ENCODE assay signal across 26 mouse cellular contexts in the genomic region with DNA sequence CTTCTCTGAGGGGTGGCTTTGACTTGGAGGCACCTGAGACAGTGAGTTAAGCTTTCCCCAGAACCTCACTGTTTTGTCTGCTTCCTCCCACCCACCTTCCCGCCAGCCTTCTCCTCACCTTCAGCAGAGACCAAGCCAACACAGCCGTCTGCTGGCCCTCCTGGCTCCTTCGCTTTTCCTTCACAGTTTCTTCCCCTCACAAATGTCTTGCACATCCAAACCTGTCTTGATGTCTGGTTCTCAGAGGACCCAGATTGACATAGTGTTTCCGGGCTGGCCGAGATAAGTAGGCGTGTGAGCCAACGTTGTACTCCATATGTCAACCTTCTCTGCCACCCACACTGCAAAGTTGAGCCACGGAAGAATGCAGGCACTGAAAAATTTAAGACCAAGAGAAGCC. TPM values are rescaled to one million over a fixed set of nuclear protein-coding genes. Genes with fewer than 3 reads are reported as not detected.
A peak's percentile ranks its signal among the peaks of the same experiment; 100 is the strongest.
DNase-seq lines count a peak whose midpoint lies in the region; TF ChIP-seq lines count a peak whose summit lies in the region.
"Had no signal": no experiment of that assay in that cellular context is flagged by ENCODE, and none has a peak within 500 bp of the region (broad histone marks: within the 10 kb centered on the region; RNA-seq: fewer than 3 reads in every experiment).

No protein-coding gene starts in this region.

- H3K27ac ChIP-seq in layer of hippocampus, adult 2 months = peak overlapping the region; percentile 36; the same call in 1 of the 2 replicates
- H3K27ac ChIP-seq: heart, embryonic 15.5 days; hindbrain, embryonic 15.5 days; limb, embryonic 15.5 days; liver, embryonic 14.5 days; midbrain, embryonic 12.5 days; stomach, embryonic 15.5 days had no signal

- DNase-seq in layer of hippocampus, adult 2 months (ENCODE audit: low spot score in 2 of 2) = peak in 1 of 2 experiments; percentile 48
- DNase-seq in layer of hippocampus, postnatal 10 days (ENCODE audit: low spot score in 2 of 2) = no peak
- peak; percentile 38 to 76 for DNase-seq in frontal cortex, adult 2 months (ENCODE audit: extremely low spot score in 1 of 2, low spot score in 1 of 2)
- peak; percentile 46 to 54 for DNase-seq in layer of hippocampus, adult 8-10 months (ENCODE audit: low spot score in 2 of 2)
- peak; percentile 48 for DNase-seq in right cerebral cortex, postnatal 25 days
- DNase-seq in gastrocnemius, postnatal 25 days = no peak
- no peak for DNase-seq in kidney, adult 18-20 months
- DNase-seq: adrenal gland, adult 8-10 months; cerebellum, adult 2 months; cerebellum, postnatal 25 days; embryo, embryonic 11 days; heart, postnatal 4 days; kidney, adult 8-10 months; kidney, postnatal 36 days; lung, embryonic 14.5 days; thymus, adult 18-20 months; thymus, postnatal 36 days had no signal

- no peak overlapping the region for H3K4me3 ChIP-seq in layer of hippocampus, adult 2 months
- H3K4me3 ChIP-seq: heart, embryonic 15.5 days; hindbrain, embryonic 15.5 days; limb, embryonic 15.5 days; midbrain, embryonic 12.5 days; stomach, embryonic 15.5 days had no signal

- TF ChIP-seq CTCF in layer of hippocampus, adult 2 months (conservative IDR thresholded peaks at IDR 0.05) = no peak

RNA-seq across cellular contexts. Expression of gene Opcml, which starts 19.2 kb away (rescaled TPM):
- total RNA-seq in layer of hippocampus, adult 2 months (2021) = 100 to 1,000 TPM; 252 to 259 TPM
- total RNA-seq in layer of hippocampus, postnatal 10 days (2021) = 100 to 1,000 TPM; 363 to 385 TPM
- 79.1 and 94.7 TPM in 2 replicates for polyA plus RNA-seq in frontal cortex, adult 2 months (2012; rRNA removed)
- 100 to 1,000 TPM; 229 to 268 (median 247) TPM for total RNA-seq in layer of hippocampus, adult 8-10 months (2022)
- 1 to 10 TPM; 1.0 to 2.3 TPM for total RNA-seq in gastrocnemius, postnatal 25 days (2021)
- total RNA-seq: megakaryocyte, adult 5-6 weeks; MEL; monocyte, adult 5-6 weeks had no signal

Comparison
In these comparisons a context has a peak if more than half of its experiments do, and no peak if none do; other contexts are left out.
1. DNase-seq: peak in frontal cortex, adult 2 months (2 of 2), layer of hippocampus, adult 8-10 months (2 of 2) and right cerebral cortex, postnatal 25 days (single experiment); none in layer of hippocampus, postnatal 10 days (0 of 2), gastrocnemius, postnatal 25 days (single experiment) and kidney, adult 18-20 months (single experiment).
2. RNA of gene Opcml, which starts 19.2 kb away (total RNA-seq): 363 to 385 TPM in layer of hippocampus, postnatal 10 days, 252 to 259 TPM in layer of hippocampus, adult 2 months and 229 to 268 TPM in layer of hippocampus, adult 8-10 months; 1.0 to 2.3 TPM in gastrocnemius, postnatal 25 days; every median in the first group is over 10 times any median in the second.